Mouse (Mus musculus): ENCODE data around the gene Coq10a.
"Not testable (repeated sequence)": the region's sequence is repeated elsewhere in the genome, so short reads cannot be mapped to it uniquely, and the experiment has no call there.

Coq10a gene

GRCm38 (mm10) chr10:128344568-128345275 lies 24.1 kb downstream of the Coq10a start:
- DNase-seq (ENCODE audit: low read depth, low spot score), result peak; percentile 88

DNA sequence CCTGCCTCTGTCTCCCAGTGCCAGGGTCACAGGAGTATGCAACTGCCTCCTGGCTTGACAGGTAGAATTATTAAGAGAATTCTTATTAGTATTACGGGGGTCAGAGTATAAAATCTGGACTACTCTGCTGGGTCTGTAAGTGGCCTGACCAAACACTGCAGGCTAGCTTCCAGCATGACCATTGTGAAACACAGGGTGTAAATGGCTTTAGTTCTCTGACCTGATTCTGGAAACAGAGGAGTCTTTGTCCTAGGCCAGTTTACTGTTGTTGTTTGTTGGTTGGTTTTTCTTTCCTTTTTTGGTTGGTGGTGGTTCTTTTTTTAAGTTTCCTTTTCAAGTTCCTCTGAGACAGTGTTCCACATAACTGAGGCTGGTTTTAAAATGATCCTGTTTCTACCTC lies 25.4 kb downstream of the Coq10a start:
- DNase-seq (ENCODE audit: low read depth, low spot score), result peak; percentile 45

DNA sequence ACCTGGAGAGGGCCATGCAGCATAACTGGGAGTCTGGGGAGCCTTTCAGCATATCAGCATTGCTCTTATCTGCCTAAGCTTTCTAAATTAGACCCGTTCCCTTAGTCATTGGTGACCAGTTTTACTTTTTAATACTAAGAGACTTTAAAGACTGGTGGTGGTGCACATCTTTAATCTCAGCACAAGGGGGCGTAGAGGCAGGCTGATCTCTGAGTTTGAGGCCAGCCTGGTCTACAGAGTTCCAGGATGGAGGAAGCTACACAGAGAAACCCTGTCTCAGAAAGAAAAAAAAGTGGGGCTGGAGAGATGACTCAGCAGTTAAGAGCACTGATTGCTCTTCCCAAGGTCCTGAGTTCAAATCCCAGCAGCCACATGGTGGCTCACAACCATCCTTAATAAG lies 28.5 kb downstream of the Coq10a start:
- DNase-seq (ENCODE audit: low read depth, low spot score), result peak; percentile 48

- no peak for DNase-seq (ENCODE audit: low read depth, low spot score)
These were observed 29.8 kb downstream of the Coq10a start for GRCm38 (mm10) chr10:128338948-128339347.

- peak; percentile 71 for DNase-seq (ENCODE audit: low read depth, low spot score)
These were observed 30.4 kb downstream of the Coq10a start for GRCm38 (mm10) chr10:128338415-128338814.

DNA sequence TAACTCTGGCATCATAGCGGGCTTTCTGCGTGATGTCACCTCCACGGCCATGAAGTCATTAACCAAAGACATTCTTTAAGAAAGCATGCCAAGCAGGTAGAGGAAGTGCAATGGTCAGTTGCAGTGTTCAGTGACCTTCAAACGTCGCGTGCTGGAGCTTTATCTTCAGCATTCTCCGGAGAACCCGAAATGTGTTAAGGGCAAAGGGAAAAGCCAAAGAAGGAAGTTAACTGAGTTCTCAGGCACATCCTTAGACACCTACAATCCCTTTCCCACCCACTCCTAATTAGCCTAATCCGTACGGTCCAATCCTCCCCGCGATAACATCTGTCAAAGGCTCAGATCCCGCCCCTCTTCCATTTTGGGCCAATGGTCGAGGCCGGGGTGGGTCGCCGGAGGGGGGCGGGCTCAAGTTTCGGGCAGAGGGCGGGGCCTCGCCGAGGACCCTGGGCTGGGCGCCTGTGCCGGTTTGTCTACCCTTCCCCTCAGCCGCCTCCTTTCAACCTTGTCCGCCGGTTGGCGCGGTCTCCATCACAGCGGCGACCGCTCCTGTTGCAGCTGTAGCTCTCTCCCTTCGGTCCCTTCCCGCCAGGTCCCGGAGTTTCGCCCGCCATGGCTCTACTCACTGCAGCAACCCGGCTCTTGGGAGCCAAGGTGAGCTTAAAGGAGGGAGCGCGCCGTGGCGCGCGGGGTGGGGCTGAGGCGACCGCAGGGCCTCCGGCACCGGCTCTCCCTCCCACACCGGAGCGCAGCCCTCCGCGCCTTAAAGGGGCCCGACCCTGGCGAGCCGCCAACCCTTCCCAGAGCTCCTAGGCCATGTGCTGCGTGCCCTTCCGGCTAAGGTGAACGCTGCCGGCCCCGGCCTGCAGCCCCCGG lies 31.3 kb downstream of the Coq10a start, which contains the start of gene Cs:
Cs (plus strand) TSS at position 429 of the 876 bp plus-strand sequence.
- DNase-seq (ENCODE audit: low read depth, low spot score), result peak; percentile 98

GRCm38 (mm10) chr10:128336597-128336996 lies 32.2 kb downstream of the Coq10a start:
- no peak for DNase-seq (ENCODE audit: low read depth, low spot score)

DNA sequence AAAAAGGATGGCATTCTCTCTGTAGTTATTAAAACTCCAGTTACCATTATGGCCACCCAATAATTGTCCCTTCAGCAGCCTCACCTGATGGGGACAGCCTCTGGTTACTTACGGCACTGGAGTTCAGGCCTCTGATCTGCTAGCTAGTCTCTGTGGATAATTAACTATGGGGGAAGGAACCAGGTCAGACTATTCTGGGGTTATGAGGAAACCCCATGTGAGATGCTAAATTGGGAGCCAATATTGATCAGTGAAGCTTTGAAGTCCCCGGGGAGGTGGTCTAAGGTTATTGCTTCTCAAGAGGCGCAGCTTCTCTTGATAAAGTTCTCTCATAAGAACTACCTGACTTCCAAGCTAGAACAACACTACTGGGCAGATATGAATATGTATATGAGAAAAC lies 32.6 kb downstream of the Coq10a start:
- DNase-seq (ENCODE audit: low read depth, low spot score), result no peak

GRCm38 (mm10) chr10:128335582-128335981 lies 33.2 kb downstream of the Coq10a start:
- DNase-seq (ENCODE audit: low read depth, low spot score), result peak; percentile 86

GRCm38 (mm10) chr10:128332358-128333249 lies 36.2 kb downstream of the Coq10a start:
- not testable (repeated sequence) for DNase-seq (ENCODE audit: low read depth, low spot score)

DNA sequence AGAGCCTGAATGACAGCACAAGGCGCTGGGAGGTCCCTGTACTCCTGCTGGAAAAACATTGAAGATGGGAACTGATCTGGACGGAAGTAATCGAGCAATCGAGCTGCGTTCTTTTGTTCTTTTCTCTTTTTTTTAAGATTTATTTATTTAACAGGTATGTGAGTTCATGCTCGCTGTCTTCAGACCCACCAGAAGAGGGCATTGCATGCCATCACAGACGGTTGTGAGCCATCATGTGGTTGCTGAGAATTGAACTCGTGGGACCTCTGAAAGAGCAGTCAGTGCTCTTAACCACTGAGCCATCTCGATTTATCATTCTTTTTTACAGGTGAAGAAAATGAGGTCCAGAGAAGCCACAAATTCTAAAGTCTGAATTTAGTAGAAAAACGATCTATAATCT lies 41.2 kb downstream of the Coq10a start:
- peak; percentile 47 for DNase-seq (ENCODE audit: low read depth, low spot score)

GRCm38 (mm10) chr10:128326825-128327224 lies 42.0 kb downstream of the Coq10a start:
- DNase-seq (ENCODE audit: low read depth, low spot score), result no peak

DNA sequence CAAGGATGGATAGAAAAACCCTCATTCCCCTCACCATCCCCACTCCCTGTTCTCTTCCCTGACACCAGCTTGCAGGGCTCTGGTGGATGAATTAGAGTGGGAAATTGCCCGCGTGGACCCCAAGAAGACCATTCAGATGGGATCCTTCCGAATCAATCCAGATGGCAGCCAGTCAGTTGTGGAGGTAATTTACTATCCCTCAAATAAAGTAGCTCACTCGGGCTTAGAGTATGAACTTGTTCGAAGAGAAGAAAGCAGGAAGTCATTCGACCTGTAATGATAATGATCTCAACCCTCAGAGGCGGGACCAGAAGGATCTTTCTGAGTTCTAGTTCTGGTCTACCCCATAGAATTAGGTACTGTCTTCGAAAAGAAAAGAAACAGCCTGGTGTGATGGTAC lies 45.3 kb downstream of the Coq10a start:
- DNase-seq (ENCODE audit: low read depth, low spot score), result no peak

GRCm38 (mm10) chr10:128322141-128323108 lies 46.4 kb downstream of the Coq10a start, which contains the start of gene Cnpy2:
Cnpy2 (plus strand) TSS chr10:128322459.
- peak; percentile 94 for DNase-seq (ENCODE audit: low read depth, low spot score)

- DNase-seq (ENCODE audit: low read depth, low spot score), result no peak
These were observed 47.2 kb downstream of the Coq10a start for GRCm38 (mm10) chr10:128321641-128322040.

DNA sequence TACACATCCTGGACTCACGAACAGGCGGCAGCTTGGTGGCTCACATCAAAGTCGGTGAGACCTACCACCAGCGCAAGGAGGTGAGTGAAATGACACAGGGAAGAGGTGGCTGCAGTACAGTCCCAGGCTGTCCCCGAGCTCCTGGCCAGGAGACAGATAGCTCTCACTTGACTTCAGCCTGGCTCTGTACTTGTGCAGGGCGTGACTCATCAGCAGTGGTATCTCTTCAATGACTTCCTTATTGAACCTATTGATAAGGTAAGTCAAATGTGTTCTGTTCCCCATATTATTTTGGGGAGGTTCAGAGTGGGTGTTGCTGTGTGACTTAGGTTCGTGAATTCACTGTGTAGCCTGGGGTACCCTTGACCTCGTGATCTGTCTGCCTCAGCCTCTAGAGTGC lies 53.2 kb downstream of the Coq10a start:
- DNase-seq (ENCODE audit: low read depth, low spot score), result no peak

Measured in A20 (cell line).